Mouse (Mus musculus) olfactory bulb, adult 2 months (tissue): ENCODE data around the gene Scarf1.

Source experiments
- CTCF ChIP-seq: fragments of 200-500 bp; IDR thresholded peaks from 2 replicates; pipeline ENCODE4 v1.5.1; 2012; ENCODE audit warnings: low read depth, mild to moderate bottlenecking, low read length, moderate library complexity; ENCODE audit not compliant: insufficient read depth
- POLR2A ChIP-seq: fragments of 200-500 bp; IDR thresholded peaks from 2 replicates; pipeline ENCODE4 v1.6.1; 2012; ENCODE audit warnings: mild to moderate bottlenecking, low read depth, low read length, moderate library complexity; ENCODE audit not compliant: insufficient read depth

GRCm38 (mm10) chr11:75465051-75465450 is 48.3 kb upstream of the Scarf1 start:
- TF ChIP-seq CTCF (no peak), POLR2A (no peak)
